Mouse (Mus musculus) myocyte (in vitro differentiated cells): Measurements from ENCODE around the gene Efs.

Experiments used
- E2F4 ChIP-seq: IDR thresholded peaks from one replicate; pipeline ENCODE4 v1.6.1; 2011; ENCODE audit warnings: mild to moderate bottlenecking, control low read depth, moderate library complexity; ENCODE audit not compliant: insufficient read depth
- MAX ChIP-seq: IDR thresholded peaks from one replicate; pipeline ENCODE4 v1.6.1; 2011; ENCODE audit warnings: low read depth, mild to moderate bottlenecking, control low read depth
- MYOG ChIP-seq, 3 experiments: IDR thresholded peaks; one replicate each; pipeline ENCODE4 v1.6.1; 2011; ENCODE audit warnings: control low read depth in 2 of 3, low read depth in 2 of 3, mild to moderate bottlenecking in 2 of 3; ENCODE audit not compliant: insufficient read length in 2 of 3, control insufficient read depth in 1 of 3, insufficient read depth in 1 of 3
- POLR2A ChIP-seq: IDR thresholded peaks from one replicate; pipeline ENCODE4 v1.6.1; 2011; ENCODE audit warnings: low read depth, mild to moderate bottlenecking, control low read depth, moderate library complexity; ENCODE audit not compliant: insufficient read length
- TCF3 ChIP-seq: IDR thresholded peaks from one replicate; pipeline ENCODE4 v1.6.1; 2011; ENCODE audit warnings: low read depth, control low read depth; ENCODE audit not compliant: insufficient read length
- USF1 ChIP-seq: IDR thresholded peaks from one replicate; pipeline ENCODE4 v1.6.1; 2011; ENCODE audit warnings: low read depth, mild to moderate bottlenecking, control low read depth, moderate library complexity

DNA sequence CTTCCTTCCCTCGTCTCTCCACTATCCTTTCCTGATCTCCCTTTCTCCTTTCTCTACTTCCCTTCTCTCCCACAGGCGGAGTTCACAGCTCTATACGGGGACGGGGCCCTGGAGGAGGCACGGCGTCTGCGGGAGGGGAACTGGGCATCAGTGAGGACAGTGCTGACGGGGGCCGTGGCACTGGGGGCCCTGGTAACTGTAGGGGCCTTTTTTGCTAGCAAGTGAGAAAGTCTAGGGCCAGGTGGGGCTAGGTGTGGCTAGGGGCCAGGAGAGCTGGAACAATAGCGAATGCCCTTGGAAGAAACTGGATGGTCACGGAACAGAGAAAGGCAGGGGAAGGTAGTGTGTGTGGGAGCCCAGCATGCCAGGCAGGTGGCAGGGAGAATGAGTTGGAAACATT, 40.6 kb downstream of the Efs start:
- TF ChIP-seq POLR2A (no peak), MYOG (IDR thresholded peaks at IDR 0.05; ENCODE audit: control insufficient read depth in 1 of 3, insufficient read depth in 1 of 3, insufficient read length in 2 of 3, low read depth in 2 of 3) (no peak), TCF3 (no peak), MAX (no peak), E2F4 (no peak), USF1 (no peak)
